In genomic region chr12:110992128-110992553, GRCm38 (mm10) we compare ENCODE assay signal across 8 mouse cellular contexts. TPM values are rescaled to one million over a fixed set of nuclear protein-coding genes. Genes with fewer than 3 reads are reported as not detected.
DNase-seq lines count a peak whose midpoint lies in the region; ATAC-seq lines count a peak whose summit lies in the region.

No protein-coding gene starts in this region.

- H3K9ac ChIP-seq in intestine, embryonic 16.5 days (ENCODE audit: low read depth, low read length) = peak overlapping the region; percentile 72

- H3K4me3 ChIP-seq in intestine, embryonic 16.5 days (ENCODE audit: low read length) = peak overlapping the region; percentile 52
- H3K4me3 ChIP-seq in midbrain, embryonic 10.5 days = peak overlapping the region; percentile 56

- no peaks in the 10 kb centered on the region for H3K9me3 ChIP-seq in intestine, embryonic 16.5 days (ENCODE audit: control insufficient read depth, low read length)
- no peaks in the 10 kb centered on the region for H3K9me3 ChIP-seq in midbrain, embryonic 10.5 days (replicated peaks)

- intact Hi-C loops in left cerebral cortex, postnatal 36 days (cut with DNase I) = loop anchor here (1.0 kb wide), 1 partner anchor 56 kb away; no protein-coding TSS in a partner anchor

- H3K4me2 ChIP-seq in intestine, embryonic 16.5 days (ENCODE audit: low read depth, low read length) = peak overlapping the region; percentile 60

- peak overlapping the region; percentile 71 for H3K27ac ChIP-seq in intestine, embryonic 16.5 days (ENCODE audit: low read length)
- H3K27ac ChIP-seq in midbrain, embryonic 10.5 days (replicated peaks) = peak overlapping the region; percentile 85

- under 1% methylated on average over 24 of the region's 24 CpGs for WGBS in intestine, embryonic 16.5 days
- 0% methylated on average over 24 of the region's 24 CpGs for WGBS in midbrain, embryonic 10.5 days

- no peaks in the 10 kb centered on the region for H3K36me3 ChIP-seq in intestine, embryonic 16.5 days (ENCODE audit: control insufficient read depth, insufficient read depth, low read length)
- H3K36me3 ChIP-seq in midbrain, embryonic 10.5 days = no peaks in the 10 kb centered on the region

- H3K27me3 ChIP-seq in intestine, embryonic 16.5 days (replicated peaks; ENCODE audit: control insufficient read depth, insufficient read depth, low read length) = no peaks in the 10 kb centered on the region
- H3K27me3 ChIP-seq in midbrain, embryonic 10.5 days (ENCODE audit: low read depth, poor library complexity, severe bottlenecking) = no peaks in the 10 kb centered on the region

- peak; percentile 94 for ATAC-seq in intestine, embryonic 16.5 days

- peaks cover 12% of the 10 kb centered on the region for H3K4me1 ChIP-seq in intestine, embryonic 16.5 days (ENCODE audit: control insufficient read depth, insufficient read depth, low read length)
- H3K4me1 ChIP-seq in midbrain, embryonic 10.5 days = peaks cover 28% of the 10 kb centered on the region

- DNase-seq in adrenal gland, postnatal 10 days = peak; percentile 97
- DNase-seq in embryo, embryonic 9.5 days (ENCODE audit: extremely low spot score) = peak; percentile 96
- peak; percentile 91 to 95 for DNase-seq in gastrocnemius, postnatal 4 days (ENCODE audit: low spot score in 2 of 2)
- peak; percentile 85 to 86 for DNase-seq in left cerebral cortex, postnatal 36 days (ENCODE audit: low spot score in 2 of 2)
- DNase-seq in midbrain, embryonic 10.5 days (ENCODE audit: low spot score) = peak; percentile 93
- peak; percentile 72 to 79 for DNase-seq in right cerebral cortex, postnatal 36 days (ENCODE audit: low spot score in 2 of 2)
- peak; percentile 84 to 96 for DNase-seq in urinary bladder, postnatal 4 days (ENCODE audit: low spot score in 2 of 2)

RNA-seq across cellular contexts. Expression of gene Ankrd9, which starts 13.3 kb away (rescaled TPM):
- total RNA-seq in adrenal gland, postnatal 10 days (2021) = 10 to 100 TPM; 35.7 to 49.7 TPM
- total RNA-seq in gastrocnemius, postnatal 4 days (2021) = 10 to 100 TPM; 12.9 to 17.5 TPM
- polyA plus RNA-seq in intestine, embryonic 16.5 days (2015; fragmentation: Nextera tagmentation; extraction: Ambion mirVana) = 32.2 and 33.6 TPM in 2 replicates
- total RNA-seq in left cerebral cortex, postnatal 36 days (2021) = 10 to 100 TPM; 15.1 to 19.4 TPM
- 16.5 and 19.4 TPM in 2 replicates for polyA plus RNA-seq in midbrain, embryonic 10.5 days (2016; fragmentation: Nextera tagmentation; extraction: Ambion mirVana)

RNA-seq across cellular contexts. Expression of gene Rcor1, which starts 47.0 kb away (rescaled TPM):
- 10 to 100 TPM; 38.5 to 39.2 TPM for total RNA-seq in adrenal gland, postnatal 10 days (2021)
- total RNA-seq in gastrocnemius, postnatal 4 days (2021) = 10 to 100 TPM; 27.1 to 27.2 TPM
- 6.9 and 7.9 TPM in 2 replicates for polyA plus RNA-seq in intestine, embryonic 16.5 days (2015; fragmentation: Nextera tagmentation; extraction: Ambion mirVana)
- 10 to 100 TPM; 14.5 to 18.7 TPM for total RNA-seq in left cerebral cortex, postnatal 36 days (2021)
- 5.9 and 6.0 TPM in 2 replicates for polyA plus RNA-seq in midbrain, embryonic 10.5 days (2016; fragmentation: Nextera tagmentation; extraction: Ambion mirVana)

Comparison
In these comparisons a context has a peak if more than half of its experiments do, and no peak if none do; other contexts are left out.
1. Peak in every context shown above with its lines: DNase-seq, ATAC-seq, H3K4me3 ChIP-seq and H3K27ac ChIP-seq.